Comparison of ENCODE assay signal across 7 mouse cellular contexts in the genomic region with DNA sequence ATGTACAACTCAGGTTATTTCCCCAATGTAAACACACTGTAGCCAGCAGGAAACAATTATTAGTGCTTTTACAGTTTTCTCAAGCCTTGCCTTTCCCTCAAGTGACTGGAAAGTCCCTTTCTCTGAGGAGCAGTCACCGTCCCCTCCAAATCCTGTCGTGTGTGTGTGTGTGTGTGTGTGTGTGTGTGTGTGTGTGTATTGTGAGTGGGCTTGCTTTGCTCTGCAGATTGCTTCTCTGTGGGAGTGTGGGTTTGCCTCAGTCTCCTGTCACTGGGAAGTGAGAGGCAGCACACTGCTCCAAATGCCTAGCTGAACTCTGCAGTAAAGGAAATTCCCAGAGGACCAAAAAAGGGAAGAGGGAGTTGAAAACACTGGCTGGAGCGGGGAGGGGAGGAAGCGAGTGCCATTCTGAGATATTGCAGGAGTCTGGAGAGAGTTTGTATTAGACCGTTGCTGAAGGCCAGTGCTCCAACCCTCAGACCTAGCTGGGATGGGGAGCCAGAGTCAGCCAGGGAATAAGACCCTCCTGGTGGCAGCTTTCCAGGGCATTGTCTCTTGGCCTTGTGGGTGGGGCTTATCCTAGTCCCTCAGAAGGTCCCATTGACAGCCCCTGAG. TPM values are rescaled to one million over a fixed set of nuclear protein-coding genes. Genes with fewer than 3 reads are reported as not detected.
DNase-seq lines count a peak whose midpoint lies in the region; ATAC-seq and TF ChIP-seq lines count a peak whose summit lies in the region.

No protein-coding gene starts in this region.

- peak overlapping the region; percentile 35; the same call in 1 of the 2 replicates for H3K27ac ChIP-seq in midbrain, embryonic 13.5 days
- H3K27ac ChIP-seq in midbrain, embryonic 11.5 days (ENCODE audit: low read depth, low read length) = no peak overlapping the region
- peak overlapping the region; percentile 91 for H3K27ac ChIP-seq in heart, embryonic 15.5 days
- peak overlapping the region; percentile 58 for H3K27ac ChIP-seq in small intestine, adult 2 months (ENCODE audit: insufficient read depth, low read depth, low read length)

- peaks cover 16% of the 10 kb centered on the region for H3K4me1 ChIP-seq in midbrain, embryonic 13.5 days (replicated peaks)
- H3K4me1 ChIP-seq in midbrain, embryonic 11.5 days (ENCODE audit: control insufficient read depth, insufficient read depth, low read length) = 0 out of 2 replicates have a peak, but pooled peaks cover 3% of the 10 kb centered on the region
- peaks cover 31% of the 10 kb centered on the region for H3K4me1 ChIP-seq in heart, embryonic 15.5 days (replicated peaks)
- H3K4me1 ChIP-seq in small intestine, adult 2 months (ENCODE audit: control insufficient read depth, insufficient read depth, insufficient read length, low read length) = peaks cover 22% of the 10 kb centered on the region

- DNase-seq in midbrain, embryonic 11.5 days (ENCODE audit: low spot score, missing footprints) = no peak
- DNase-seq in brain, adult 2 months (ENCODE audit: low read depth, low spot score) = peak; percentile 85
- DNase-seq in left cerebral cortex, postnatal 25 days (ENCODE audit: low spot score in 2 of 2) = peak; percentile 28 to 74
- no peak for DNase-seq in cerebellum, adult 8-10 months

- no peak overlapping the region for H3K4me3 ChIP-seq in midbrain, embryonic 13.5 days (replicated peaks)
- H3K4me3 ChIP-seq in midbrain, embryonic 11.5 days (ENCODE audit: low read depth, low read length) = no peak overlapping the region
- no peak overlapping the region for H3K4me3 ChIP-seq in heart, embryonic 15.5 days
- no peak overlapping the region for H3K4me3 ChIP-seq in small intestine, adult 2 months (ENCODE audit: low read depth, low read length)

- peaks cover 36% of the 10 kb centered on the region for H3K36me3 ChIP-seq in midbrain, embryonic 13.5 days
- H3K36me3 ChIP-seq in midbrain, embryonic 11.5 days (ENCODE audit: control insufficient read depth, insufficient read depth, low read length) = peaks cover 9% of the 10 kb centered on the region
- H3K36me3 ChIP-seq in heart, embryonic 15.5 days = peaks cover 25% of the 10 kb centered on the region
- H3K36me3 ChIP-seq in small intestine, adult 2 months (ENCODE audit: control insufficient read depth, insufficient read depth, low read length) = peaks cover 32% of the 10 kb centered on the region

- H3K9me3 ChIP-seq in midbrain, embryonic 13.5 days = no peaks in the 10 kb centered on the region
- no peaks in the 10 kb centered on the region for H3K9me3 ChIP-seq in midbrain, embryonic 11.5 days (ENCODE audit: control insufficient read depth, low read length)
- no peaks in the 10 kb centered on the region for H3K9me3 ChIP-seq in heart, embryonic 15.5 days (replicated peaks)

- TF ChIP-seq POLR2A in small intestine, adult 2 months (IDR thresholded peaks at IDR 0.05; ENCODE audit: low read depth, low read length) = no peak

- no peak overlapping the region for H3K9ac ChIP-seq in midbrain, embryonic 13.5 days (replicated peaks)
- H3K9ac ChIP-seq in midbrain, embryonic 11.5 days (ENCODE audit: low read length) = no peak overlapping the region
- 0 out of 2 replicates have a peak overlapping the region, but pooled peaks have one; percentile 1 for H3K9ac ChIP-seq in heart, embryonic 15.5 days

- ATAC-seq in midbrain, embryonic 13.5 days = no peak
- no peak for ATAC-seq in midbrain, embryonic 11.5 days (ENCODE audit: low FRiP score)
- ATAC-seq in heart, embryonic 15.5 days (replicated peaks; ENCODE audit: insufficient number of reproducible peaks, insufficient read depth, low FRiP score, low read depth) = peak; percentile 82

- 62% methylated on average over 5 of the region's 5 CpGs for WGBS in midbrain, embryonic 13.5 days
- 46% methylated on average over 5 of the region's 5 CpGs for WGBS in midbrain, embryonic 11.5 days
- WGBS in heart, embryonic 15.5 days = 10% methylated on average over 5 of the region's 5 CpGs
- WGBS in small intestine, adult 2 months = 63% methylated on average over 5 of the region's 5 CpGs

- intact Hi-C loops in left cerebral cortex, postnatal 25 days (cut with DNase I) = no loop called here

- H3K27me3 ChIP-seq in midbrain, embryonic 13.5 days = no peaks in the 10 kb centered on the region
- no peaks in the 10 kb centered on the region for H3K27me3 ChIP-seq in midbrain, embryonic 11.5 days (ENCODE audit: control insufficient read depth, insufficient read depth, low read length)
- no peaks in the 10 kb centered on the region for H3K27me3 ChIP-seq in heart, embryonic 15.5 days
- H3K27me3 ChIP-seq in small intestine, adult 2 months (ENCODE audit: control insufficient read depth, insufficient read depth, low read length) = no peaks in the 10 kb centered on the region

- H3K4me2 ChIP-seq in midbrain, embryonic 13.5 days (replicated peaks) = no peak overlapping the region
- no peak overlapping the region for H3K4me2 ChIP-seq in midbrain, embryonic 11.5 days
- H3K4me2 ChIP-seq in heart, embryonic 15.5 days = peak overlapping the region; percentile 14

- TF ChIP-seq CTCF in small intestine, adult 2 months (IDR thresholded peaks at IDR 0.05; ENCODE audit: extremely low read depth, insufficient read length, insufficient replicate concordance, low read depth, low read length) = no peak

RNA-seq across cellular contexts. Expression of a gene that starts 12.8 kb away (rescaled TPM):
- 37.5 and 40.0 TPM in 2 replicates for polyA plus RNA-seq in midbrain, embryonic 13.5 days (2015; fragmentation: Nextera tagmentation; extraction: Ambion mirVana)
- polyA plus RNA-seq in midbrain, embryonic 11.5 days (2014; fragmentation: Nextera tagmentation; extraction: Ambion mirVana) = 26.5 and 27.8 TPM in 2 replicates
- polyA plus RNA-seq in heart, embryonic 15.5 days (2015; fragmentation: Nextera tagmentation; extraction: Ambion mirVana) = 26.4 and 31.0 TPM in 2 replicates
- 10 to 100 TPM; 45.0 to 52.4 TPM for total RNA-seq in left cerebral cortex, postnatal 25 days (2021)
- polyA plus RNA-seq in small intestine, adult 2 months (2012; rRNA removed) = 14.8 and 30.5 TPM in 2 replicates

RNA-seq across cellular contexts. Expression of a gene that starts 23.1 kb away (rescaled TPM):
- 14.9 and 16.9 TPM in 2 replicates for polyA plus RNA-seq in midbrain, embryonic 13.5 days (2015; fragmentation: Nextera tagmentation; extraction: Ambion mirVana)
- 10.8 and 11.5 TPM in 2 replicates for polyA plus RNA-seq in midbrain, embryonic 11.5 days (2014; fragmentation: Nextera tagmentation; extraction: Ambion mirVana)
- 16.0 and 21.8 TPM in 2 replicates for polyA plus RNA-seq in heart, embryonic 15.5 days (2015; fragmentation: Nextera tagmentation; extraction: Ambion mirVana)
- 10 to 100 TPM; 84.0 to 87.3 TPM for total RNA-seq in left cerebral cortex, postnatal 25 days (2021)
- 20.3 and 28.6 TPM in 2 replicates for polyA plus RNA-seq in small intestine, adult 2 months (2012; rRNA removed)

Comparison
In these comparisons a context has a peak if more than half of its experiments do, and no peak if none do; other contexts are left out.
1. DNase-seq: peak in brain, adult 2 months (single experiment) and left cerebral cortex, postnatal 25 days (2 of 2); none in midbrain, embryonic 11.5 days (single experiment) and cerebellum, adult 8-10 months (single experiment).